Mouse (Mus musculus): ENCODE results near the gene Pias4. TPM values are rescaled to one million over a fixed set of nuclear protein-coding genes. Genes with fewer than 3 reads are reported as not detected.
"Not testable (repeated sequence)": the region's sequence is repeated elsewhere in the genome, so short reads cannot be mapped to it uniquely, and the experiment has no call there.

The Pias4 gene
- polyA plus RNA-seq (2015; fragmentation: Nextera tagmentation; extraction: Ambion mirVana): 60.0 and 77.5 TPM in 2 replicates

DNA sequence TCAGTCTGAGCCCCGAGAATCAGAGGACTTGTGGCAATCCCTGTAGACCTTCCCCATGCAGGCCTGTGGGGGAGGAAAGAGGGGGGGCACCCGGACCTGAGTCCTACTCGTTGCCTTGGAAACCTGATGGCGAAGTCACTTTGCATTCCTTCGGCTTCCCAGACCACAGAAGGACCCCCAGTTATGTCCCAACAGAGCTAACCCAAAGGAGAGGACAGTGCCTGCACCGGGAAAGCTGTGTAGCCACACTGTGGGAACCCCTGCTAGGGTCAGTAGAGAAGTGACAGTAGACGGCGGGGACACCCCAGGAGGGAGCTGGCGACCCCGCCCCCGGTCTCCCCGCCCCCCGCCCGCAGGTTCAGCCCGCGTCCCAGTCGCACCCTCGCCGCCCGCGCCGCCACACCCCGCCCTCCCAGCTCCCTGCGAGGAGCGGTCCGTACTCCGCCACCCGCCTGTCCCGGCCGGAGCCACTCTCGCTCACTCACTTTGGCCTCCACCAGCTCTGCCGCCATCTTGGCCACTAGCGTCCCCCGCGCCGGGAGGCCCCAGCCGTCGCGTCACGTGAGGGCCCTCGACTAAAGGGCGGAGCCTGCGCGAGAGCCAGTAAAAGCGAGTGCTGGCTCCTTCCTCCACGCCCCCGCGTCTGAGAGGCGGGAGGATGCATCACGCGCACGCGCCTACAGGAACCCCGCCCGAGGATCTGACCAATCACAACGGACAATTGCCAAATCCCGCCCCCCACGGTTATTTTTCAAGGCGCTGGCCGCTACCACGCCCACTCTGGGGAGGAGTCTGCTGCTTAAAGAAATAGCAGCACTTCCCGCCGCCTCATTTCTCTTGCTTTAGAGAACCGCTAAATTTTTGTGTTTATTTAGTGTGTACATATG, at the start of gene Pias4:
Pias4 (minus strand) TSS at position 724 of the 887 bp plus-strand sequence.
- peak; percentile 89 for ATAC-seq (ENCODE audit: low read depth)
- WGBS: under 1% methylated on average over 51 of the region's 64 CpGs
- Histone ChIP-seq H3K36me3 (peaks cover 23% of the 10 kb centered on the region), H3K27me3 (no peaks in the 10 kb centered on the region), H3K4me2 (peak within 1 kb of the TSS; percentile 95), H3K27ac (replicated peaks) (peak within 1 kb of the TSS; percentile 83), H3K9me3 (no peaks in the 10 kb centered on the region), H3K4me1 (replicated peaks) (peaks cover 37% of the 10 kb centered on the region), H3K9ac (peak within 1 kb of the TSS; percentile 90), H3K4me3 (peak within 1 kb of the TSS; percentile 94)

DNA sequence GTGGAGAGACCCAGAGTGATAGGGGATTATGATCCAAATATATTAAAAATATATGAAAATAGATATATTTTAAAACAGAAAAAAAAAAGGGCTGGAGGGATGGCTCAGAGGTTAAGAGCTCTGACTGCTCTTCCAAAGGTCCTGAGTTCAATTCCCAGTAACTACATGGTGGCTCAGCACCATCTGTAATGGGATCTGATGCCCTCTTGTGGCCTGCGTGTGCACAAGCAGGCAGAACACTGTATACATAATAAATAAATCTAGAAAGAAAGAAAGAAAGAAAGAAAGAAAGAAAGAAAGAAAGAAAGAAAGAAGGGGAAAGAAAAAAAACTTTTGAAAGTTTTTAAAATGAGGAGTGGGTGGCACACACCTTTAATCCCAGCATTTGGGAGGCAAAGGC, 49.5 kb upstream of the Pias4 start:
- H3K27me3 ChIP-seq; H3K9ac ChIP-seq; H3K4me2 ChIP-seq; ATAC-seq (ENCODE audit: low read depth); H3K4me1 ChIP-seq (replicated peaks); H3K9me3 ChIP-seq; H3K4me3 ChIP-seq; H3K27ac ChIP-seq (replicated peaks): not testable (repeated sequence)
- 12% methylated on average over 1 of the region's 1 CpGs for WGBS
- peaks cover 94% of the 10 kb centered on the region for H3K36me3 ChIP-seq

DNA sequence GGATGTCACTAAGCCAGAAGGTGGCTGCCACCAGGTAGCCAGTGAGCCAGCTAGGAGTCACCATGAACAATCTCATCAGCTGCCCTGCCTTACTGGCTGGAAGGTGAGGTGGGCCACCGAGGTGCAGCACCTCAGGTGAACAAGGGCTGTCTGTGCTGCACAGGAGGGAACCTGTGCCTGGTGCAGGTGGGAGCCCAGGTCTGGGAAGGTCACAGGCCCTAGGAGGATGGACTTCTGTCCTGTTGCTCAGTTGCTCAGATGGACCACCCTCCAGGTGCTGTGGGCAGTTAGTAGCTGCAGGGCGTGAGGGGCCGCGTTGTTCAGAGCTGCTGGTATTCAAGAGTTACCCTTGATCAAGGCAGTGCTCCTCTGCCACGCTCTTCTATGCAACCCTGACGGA, 49.1 kb upstream of the Pias4 start:
- ATAC-seq (ENCODE audit: low read depth): no peak
- Histone ChIP-seq H3K9ac (no peak overlapping the region), H3K4me3 (no peak overlapping the region), H3K27me3 (no peaks in the 10 kb centered on the region), H3K9me3 (peaks cover 8% of the 10 kb centered on the region; the same call in 1 of the 2 replicates), H3K27ac (replicated peaks) (no peak overlapping the region), H3K4me1 (replicated peaks) (no peaks in the 10 kb centered on the region), H3K36me3 (peaks cover 94% of the 10 kb centered on the region), H3K4me2 (no peak overlapping the region)
- WGBS: 90% methylated on average over 6 of the region's 6 CpGs

DNA sequence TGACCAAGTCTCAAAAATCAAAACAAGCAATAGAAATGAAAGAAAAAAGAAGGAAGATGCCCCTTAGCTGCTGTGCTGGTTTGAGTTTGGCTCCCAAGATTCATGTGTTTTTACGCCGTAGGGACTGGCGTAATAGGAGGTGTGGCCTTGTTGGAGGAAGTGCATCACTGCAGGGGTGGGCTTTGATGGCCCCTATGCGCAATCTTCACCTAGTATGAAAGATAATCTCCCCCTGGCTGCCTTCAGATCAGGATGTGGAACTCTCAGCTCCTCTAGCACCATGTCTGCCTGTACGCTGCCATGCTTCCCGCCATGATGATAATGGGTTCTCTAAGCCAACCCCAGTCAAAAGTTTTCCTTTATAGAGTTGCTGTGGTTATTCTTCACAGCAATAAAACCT, 48.5 kb upstream of the Pias4 start:
- Histone ChIP-seq H3K4me1 (replicated peaks) (no peaks in the 10 kb centered on the region), H3K36me3 (peaks cover 94% of the 10 kb centered on the region), H3K27me3 (no peaks in the 10 kb centered on the region), H3K9ac (no peak overlapping the region), H3K4me2 (no peak overlapping the region), H3K4me3 (no peak overlapping the region), H3K9me3 (peaks cover 8% of the 10 kb centered on the region; the same call in 1 of the 2 replicates), H3K27ac (replicated peaks) (no peak overlapping the region)
- ATAC-seq (ENCODE audit: low read depth): no peak
- 91% methylated on average over 6 of the region's 6 CpGs for WGBS

DNA sequence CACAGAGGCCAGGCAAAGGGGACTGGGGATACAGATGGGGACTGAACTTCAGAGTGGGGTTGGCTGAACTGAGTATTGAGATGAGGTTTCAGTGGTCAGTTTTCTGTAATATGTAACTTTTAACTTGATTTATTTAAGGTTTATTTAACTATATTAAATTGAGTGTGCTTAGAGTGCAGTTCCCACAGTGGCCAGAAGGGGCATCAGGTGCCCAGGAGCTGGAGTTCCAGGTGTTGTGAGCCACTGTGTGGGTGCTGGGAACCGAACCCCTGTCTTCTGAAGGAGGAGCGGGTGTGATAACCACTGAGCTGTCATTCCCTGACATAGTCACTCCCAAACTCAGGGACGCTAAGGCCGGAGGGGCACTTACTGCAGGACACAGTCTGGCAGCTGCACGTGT, 42.4 kb upstream of the Pias4 start:
- no peak overlapping the region for H3K4me2 ChIP-seq
- ATAC-seq (ENCODE audit: low read depth): no peak
- peaks cover 19% of the 10 kb centered on the region for H3K9me3 ChIP-seq
- no peak overlapping the region for H3K27ac ChIP-seq (replicated peaks)
- H3K36me3 ChIP-seq: peaks cover 97% of the 10 kb centered on the region
- 92% methylated on average over 5 of the region's 5 CpGs for WGBS
- no peaks in the 10 kb centered on the region for H3K4me1 ChIP-seq (replicated peaks)
- H3K9ac ChIP-seq: no peak overlapping the region
- no peak overlapping the region for H3K4me3 ChIP-seq
- no peaks in the 10 kb centered on the region for H3K27me3 ChIP-seq

DNA sequence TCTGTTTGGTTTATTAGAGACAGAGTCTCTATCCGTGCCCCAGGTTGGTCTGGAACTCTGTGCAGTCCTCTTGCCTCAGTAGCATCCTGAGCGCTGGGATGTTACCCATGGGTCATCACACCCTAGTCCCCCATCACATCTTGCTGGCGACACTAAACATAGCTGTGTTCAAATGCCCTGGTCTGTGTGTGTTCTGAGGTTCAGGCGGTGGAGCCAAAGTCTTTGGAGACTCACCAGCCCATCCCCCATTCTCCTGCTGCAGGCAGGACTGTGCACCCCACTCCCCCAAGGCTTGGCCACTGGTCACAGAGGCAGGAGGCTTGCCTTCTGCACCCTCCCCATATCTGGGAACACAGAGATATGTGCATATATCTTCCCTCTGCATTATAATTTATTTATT, 36.4 kb upstream of the Pias4 start:
- H3K36me3 ChIP-seq: peaks cover 47% of the 10 kb centered on the region
- no peak overlapping the region for H3K27ac ChIP-seq (replicated peaks)
- no peaks in the 10 kb centered on the region for H3K9me3 ChIP-seq
- H3K4me2 ChIP-seq: no peak overlapping the region
- H3K4me1 ChIP-seq (replicated peaks): no peaks in the 10 kb centered on the region
- 70% methylated on average over 4 of the region's 4 CpGs for WGBS
- H3K27me3 ChIP-seq: peaks cover 8% of the 10 kb centered on the region
- ATAC-seq (ENCODE audit: low read depth): no peak
- no peak overlapping the region for H3K4me3 ChIP-seq
- H3K9ac ChIP-seq: no peak overlapping the region

DNA sequence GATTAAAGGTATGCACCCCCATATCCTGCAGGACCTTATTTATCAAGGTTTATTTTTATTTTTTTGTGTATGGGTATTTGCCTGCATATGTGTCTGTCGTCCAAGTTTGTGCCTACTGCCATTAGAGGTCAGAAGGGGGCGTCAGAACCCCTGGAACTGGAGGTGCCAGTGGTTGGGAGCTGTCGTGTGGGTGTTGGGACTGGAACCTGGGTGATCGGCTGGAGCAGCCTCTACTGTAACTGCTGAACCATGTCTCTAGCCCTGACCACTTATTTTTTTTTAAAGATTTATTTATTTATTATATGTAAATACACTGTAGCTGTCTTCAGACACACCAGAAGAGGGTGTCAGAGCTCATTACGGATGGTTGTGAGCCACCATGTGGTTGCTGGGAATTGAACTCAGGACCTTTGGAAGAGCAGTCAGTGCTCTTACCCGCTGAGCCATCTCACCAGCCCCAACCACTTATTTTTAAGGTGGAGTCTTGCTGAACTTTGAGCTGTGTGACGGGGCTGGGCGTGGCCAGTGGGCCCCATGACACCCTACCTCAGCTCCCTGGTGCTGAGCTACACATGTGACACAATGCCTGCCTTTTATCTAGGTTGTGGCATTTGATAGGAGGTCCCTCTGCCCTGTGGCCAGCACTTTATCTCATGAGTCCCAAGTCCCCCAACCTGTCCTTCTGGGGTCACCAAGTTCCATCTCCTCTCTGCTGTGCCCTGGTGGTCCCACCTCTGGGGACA, 35.4 kb upstream of the Pias4 start:
- Histone ChIP-seq H3K36me3 (peaks cover 40% of the 10 kb centered on the region), H3K4me2 (no peak overlapping the region), H3K4me3 (no peak overlapping the region), H3K9me3 (no peaks in the 10 kb centered on the region), H3K4me1 (replicated peaks) (no peaks in the 10 kb centered on the region), H3K27me3 (peaks cover 13% of the 10 kb centered on the region), H3K27ac (replicated peaks) (no peak overlapping the region), H3K9ac (no peak overlapping the region)
- ATAC-seq (ENCODE audit: low read depth): peak; percentile 7; the same call in 1 of the 2 replicates
- whole genome bisulfite sequencing: 70% methylated on average over 8 of the region's 8 CpGs

DNA sequence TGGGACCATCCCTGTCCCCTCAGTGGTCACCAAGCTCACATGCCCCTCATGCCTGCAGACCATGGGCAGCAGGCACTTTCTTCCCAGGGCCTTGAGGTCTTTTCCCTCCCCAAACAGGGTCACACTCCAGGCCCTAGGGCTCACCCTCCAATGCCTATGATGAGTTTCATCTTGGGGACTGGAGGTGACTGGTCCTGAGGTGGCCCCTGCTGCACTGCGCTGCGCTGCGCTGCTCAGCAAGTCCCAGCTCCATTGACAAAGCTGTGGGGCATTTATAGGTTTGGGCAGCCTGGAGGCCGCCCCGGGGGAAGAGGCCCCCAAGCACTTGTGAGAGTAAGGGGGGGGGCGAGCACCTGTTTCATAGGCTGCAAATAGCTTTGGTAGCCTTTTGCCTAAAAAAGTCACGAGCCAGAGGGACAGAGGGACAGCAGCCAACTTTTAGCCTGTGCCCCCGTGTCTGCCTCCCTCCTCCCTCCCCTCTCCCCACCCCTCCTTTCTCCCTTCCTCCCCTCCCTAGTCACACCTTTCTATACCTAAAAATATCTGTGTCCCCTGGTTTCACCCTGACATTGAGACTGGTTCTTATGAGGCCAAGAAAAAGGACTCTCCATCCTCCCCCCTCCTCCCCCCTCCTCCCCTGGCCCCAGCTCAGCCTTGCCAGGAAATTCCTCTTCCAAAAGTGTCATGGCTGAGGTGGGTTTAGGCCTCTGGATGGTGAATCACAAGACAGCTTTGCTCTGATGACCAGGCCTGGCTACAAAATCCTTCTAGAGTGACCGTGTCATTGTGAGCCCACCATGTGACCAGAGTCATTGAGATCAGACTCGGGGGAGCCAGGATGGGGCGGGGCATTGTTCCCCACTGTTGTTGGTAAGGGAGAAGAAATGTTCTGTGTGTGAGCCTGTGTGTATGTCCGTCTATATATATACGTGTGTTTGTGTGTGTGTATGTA, 34.4 kb upstream of the Pias4 start, which contains the start of gene Nmrk2:
Nmrk2 (minus strand) TSS at position 245 of the 952 bp plus-strand sequence.
- WGBS: 57% methylated on average over 13 of the region's 13 CpGs
- Histone ChIP-seq H3K4me3 (no peak within 1 kb of the TSS), H3K27ac (replicated peaks) (no peak within 1 kb of the TSS), H3K36me3 (peaks cover 29% of the 10 kb centered on the region), H3K9me3 (no peaks in the 10 kb centered on the region), H3K4me2 (no peak within 1 kb of the TSS), H3K9ac (no peak within 1 kb of the TSS), H3K4me1 (replicated peaks) (no peaks in the 10 kb centered on the region), H3K27me3 (peaks cover 18% of the 10 kb centered on the region)
- no peak for ATAC-seq (ENCODE audit: low read depth)

DNA sequence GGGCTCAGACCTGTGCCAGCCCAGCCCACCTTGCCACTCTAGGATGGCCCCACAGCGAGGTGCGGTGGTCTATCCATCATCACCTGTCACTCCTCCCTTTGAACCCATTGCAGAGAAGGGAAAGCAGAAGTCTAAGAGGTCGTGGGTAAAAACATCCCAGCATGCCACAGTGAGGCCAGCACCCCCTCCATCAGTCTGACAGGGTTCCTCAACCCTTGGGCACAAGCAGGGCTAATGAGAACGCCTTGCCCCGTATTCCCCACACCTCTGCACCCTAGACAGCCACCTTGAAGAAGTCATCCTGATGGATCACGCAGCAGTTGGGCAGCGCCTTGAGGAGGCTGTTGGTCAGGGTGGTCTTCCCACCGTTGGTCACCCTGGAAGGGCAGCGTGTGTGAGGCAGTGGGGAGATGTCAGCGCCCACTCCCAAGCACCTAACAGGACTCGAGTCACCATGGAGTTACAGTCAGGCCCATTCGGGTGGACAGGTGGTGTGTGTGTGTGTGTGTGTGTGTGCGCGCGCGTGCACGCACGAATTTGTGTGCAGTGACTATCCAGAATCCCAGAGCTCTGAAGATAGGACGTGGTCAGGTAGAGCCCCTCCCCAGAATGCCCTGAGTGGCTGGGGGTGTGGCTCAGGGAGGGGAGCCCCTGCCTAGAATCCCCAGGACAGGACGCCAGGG, 33.0 kb upstream of the Pias4 start:
- no peaks in the 10 kb centered on the region for H3K9me3 ChIP-seq

DNA sequence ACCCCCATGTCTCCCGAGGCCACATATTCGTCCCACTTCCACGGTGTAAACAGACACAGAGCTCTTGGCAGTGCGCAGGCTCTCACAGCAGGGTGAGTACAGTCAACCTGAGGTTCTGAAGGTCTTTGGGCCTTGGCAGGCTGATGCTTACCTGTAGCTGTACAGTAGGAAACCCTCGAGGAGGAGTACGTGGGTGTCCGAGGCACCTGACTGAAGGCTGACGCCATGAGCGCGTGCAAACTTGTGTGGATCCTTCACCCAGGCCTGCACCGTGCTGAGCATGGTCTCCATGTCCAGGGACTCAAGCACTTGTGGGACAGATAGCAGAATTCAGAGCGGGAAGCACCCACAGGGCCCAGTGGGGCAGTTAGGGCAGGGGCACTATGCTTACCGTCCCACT, 32.4 kb upstream of the Pias4 start:
- H3K27me3 ChIP-seq: peaks cover 38% of the 10 kb centered on the region
- no peak overlapping the region for H3K4me2 ChIP-seq
- H3K36me3 ChIP-seq: peaks cover 10% of the 10 kb centered on the region
- ATAC-seq (ENCODE audit: low read depth): no peak
- no peak overlapping the region for H3K4me3 ChIP-seq
- no peak overlapping the region for H3K27ac ChIP-seq (replicated peaks)
- 84% methylated on average over 13 of the region's 13 CpGs for WGBS
- H3K9ac ChIP-seq: no peak overlapping the region
- H3K9me3 ChIP-seq: no peaks in the 10 kb centered on the region
- no peaks in the 10 kb centered on the region for H3K4me1 ChIP-seq (replicated peaks)

More for the DNA sequence above, 33.0 kb upstream of the Pias4 start:
- no peak for ATAC-seq (ENCODE audit: low read depth)
- Histone ChIP-seq H3K4me3 (no peak overlapping the region), H3K27me3 (peaks cover 32% of the 10 kb centered on the region), H3K4me2 (no peak overlapping the region), H3K9ac (no peak overlapping the region), H3K27ac (replicated peaks) (no peak overlapping the region), H3K4me1 (replicated peaks) (no peaks in the 10 kb centered on the region), H3K36me3 (peaks cover 16% of the 10 kb centered on the region)
- 77% methylated on average over 20 of the region's 20 CpGs for WGBS

DNA sequence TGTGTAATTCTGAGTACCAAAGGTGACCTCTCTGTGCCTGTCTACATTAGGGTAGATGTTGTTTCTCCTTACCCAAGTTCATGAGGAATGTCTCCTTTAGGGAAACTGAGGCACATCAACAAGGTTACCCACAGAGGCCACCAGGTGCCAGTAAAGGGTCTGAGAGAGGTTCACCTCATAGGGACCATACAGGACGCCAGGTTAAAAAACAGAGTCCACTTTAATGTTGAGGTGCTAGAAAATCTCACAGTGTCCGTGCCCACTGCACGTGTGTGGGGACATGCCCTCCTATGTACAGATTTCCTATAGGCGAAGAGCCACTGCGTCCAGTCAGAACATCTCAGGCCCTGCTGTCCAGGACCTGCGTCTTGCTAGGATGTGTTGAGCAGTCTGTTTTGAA, 31.3 kb upstream of the Pias4 start:
- H3K27me3 ChIP-seq: peaks cover 48% of the 10 kb centered on the region
- H3K4me3 ChIP-seq: no peak overlapping the region
- no peak for ATAC-seq (ENCODE audit: low read depth)
- H3K27ac ChIP-seq (replicated peaks): no peak overlapping the region
- H3K4me1 ChIP-seq (replicated peaks): peaks cover 9% of the 10 kb centered on the region
- H3K9me3 ChIP-seq: no peaks in the 10 kb centered on the region
- no peaks in the 10 kb centered on the region for H3K36me3 ChIP-seq
- WGBS: 87% methylated on average over 6 of the region's 6 CpGs
- no peak overlapping the region for H3K4me2 ChIP-seq
- no peak overlapping the region for H3K9ac ChIP-seq
